Mouse (Mus musculus) layer of hippocampus, postnatal 25 days (tissue): ENCODE data around the gene Limd2. TPM values are rescaled to one million over a fixed set of nuclear protein-coding genes. Genes with fewer than 3 reads are reported as not detected.

Experiments used
- DNase-seq, 2 experiments: peaks; one replicate each; pipeline ENCODE4 v3.0.0; 2022; ENCODE audit warnings: mixed read lengths in 2 of 2, low spot score in 1 of 2; ENCODE audit errors: extremely low spot score in 1 of 2
- total RNA-seq, 2 experiments: library from RNA; stranded (reverse); gene quantifications; 2 replicates each; pipeline ENCODE4 v1.2.3; 2021

The Limd2 gene
- total RNA-seq, 2 experiments from 2014 or later, result 149 to 156 TPM

DNA sequence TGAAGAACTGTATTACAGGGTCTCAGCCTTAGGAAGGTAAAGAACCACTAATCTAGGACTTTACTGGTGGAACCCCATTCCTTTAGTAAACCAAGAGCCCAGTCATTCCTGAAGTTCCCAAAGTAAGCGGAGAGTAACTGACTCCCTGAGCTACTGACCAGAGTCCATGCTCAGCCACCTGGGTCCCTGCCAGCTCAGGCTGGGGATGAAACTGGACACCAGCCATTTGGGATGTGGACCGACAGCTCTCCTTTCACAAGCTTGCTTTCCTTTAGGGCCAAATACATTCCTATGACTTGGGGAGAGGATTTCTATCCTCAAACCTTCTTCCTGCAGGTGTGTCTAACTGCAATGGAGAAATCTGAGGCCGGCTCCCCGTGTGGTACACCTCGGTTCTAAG, 13.7 kb upstream of the Limd2 start:
- DNase-seq, result no peak

DNA sequence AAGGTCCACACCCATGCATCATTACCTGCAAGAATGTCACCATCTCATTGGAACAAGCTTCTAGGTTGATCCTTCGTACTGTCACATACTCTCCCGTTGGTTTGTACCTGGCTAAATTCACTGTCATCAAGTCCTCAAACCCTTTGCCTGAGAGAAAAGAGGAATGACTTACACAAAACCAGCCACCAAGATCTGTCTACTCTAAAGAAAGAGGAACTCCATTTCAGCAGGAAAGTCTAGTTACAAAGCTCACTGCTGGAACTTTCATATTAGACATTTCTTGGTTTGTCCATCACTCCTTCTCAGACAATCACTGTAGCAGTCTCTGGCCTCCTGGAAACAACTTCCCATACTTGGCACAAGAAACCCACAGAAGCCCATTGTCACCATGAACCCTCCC, 12.6 kb upstream of the Limd2 start:
- no peak for DNase-seq

DNA sequence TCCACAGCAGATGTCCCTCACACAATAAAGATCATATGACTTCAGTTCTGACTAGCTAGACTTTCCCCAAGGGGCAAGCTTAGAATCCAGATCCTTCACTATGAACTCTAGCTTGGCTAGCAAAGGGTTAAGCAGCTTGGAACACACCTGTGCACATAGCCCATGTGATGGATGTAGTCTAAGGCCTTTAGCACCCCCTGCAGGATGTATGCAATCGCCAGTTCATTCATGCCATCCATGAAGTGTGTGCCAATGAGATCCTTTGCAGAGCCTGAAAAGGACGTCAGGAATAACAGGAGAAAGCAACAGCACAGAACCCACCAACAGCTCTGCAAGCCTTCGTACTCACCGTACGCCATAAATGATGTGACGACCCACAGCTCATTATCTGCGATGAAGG, 10.1 kb upstream of the Limd2 start:
- DNase-seq, result no peak

DNA sequence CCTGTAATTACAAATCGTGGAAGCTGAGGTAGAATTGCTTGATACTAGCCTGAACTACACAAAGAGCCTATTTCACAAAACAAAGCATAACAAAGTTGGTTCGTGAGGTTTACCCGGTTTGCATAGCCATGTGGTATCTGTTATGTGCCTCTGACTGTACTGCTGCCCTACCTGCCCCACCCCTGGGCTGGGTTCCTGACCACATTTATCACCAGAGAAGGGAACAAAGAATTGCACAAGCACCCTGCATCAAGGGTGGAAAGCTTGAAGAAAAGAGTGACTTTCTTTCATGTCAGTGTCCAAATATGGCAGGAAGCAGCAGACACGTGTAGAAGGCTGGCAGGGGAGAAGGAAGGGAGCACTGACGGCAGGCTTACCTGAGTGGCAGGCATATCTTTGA, 6.8 kb upstream of the Limd2 start:
- no peak for DNase-seq

DNA sequence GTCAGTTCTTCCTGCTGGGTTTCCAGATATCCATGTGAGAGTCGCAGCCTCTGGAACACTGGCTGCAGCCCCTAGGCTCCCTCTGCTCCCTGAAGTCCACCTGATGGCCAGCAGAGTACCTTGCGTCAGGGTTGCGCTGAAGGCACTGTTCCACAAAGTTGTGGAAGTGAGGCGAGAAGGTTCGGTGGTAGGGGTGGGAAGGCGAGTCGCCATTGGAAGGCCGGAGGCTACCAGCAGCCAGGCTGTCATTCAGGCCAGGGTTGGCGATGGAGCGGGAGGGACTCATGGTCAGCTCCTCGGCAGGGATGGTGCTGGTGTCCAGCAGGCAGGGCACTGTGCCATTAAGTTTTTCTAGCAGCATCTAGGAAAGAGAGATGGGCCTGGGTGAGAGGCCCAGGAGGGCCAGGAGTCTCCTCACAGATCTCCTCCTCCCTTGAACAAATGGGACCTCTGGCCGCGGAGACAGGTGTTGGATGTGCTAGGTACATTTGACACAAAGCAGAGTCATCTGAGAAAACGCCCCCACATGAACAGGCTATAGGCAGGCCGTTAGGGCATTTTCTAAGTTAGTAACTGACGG, 4.0 kb upstream of the Limd2 start:
- DNase-seq, result no peak

DNA sequence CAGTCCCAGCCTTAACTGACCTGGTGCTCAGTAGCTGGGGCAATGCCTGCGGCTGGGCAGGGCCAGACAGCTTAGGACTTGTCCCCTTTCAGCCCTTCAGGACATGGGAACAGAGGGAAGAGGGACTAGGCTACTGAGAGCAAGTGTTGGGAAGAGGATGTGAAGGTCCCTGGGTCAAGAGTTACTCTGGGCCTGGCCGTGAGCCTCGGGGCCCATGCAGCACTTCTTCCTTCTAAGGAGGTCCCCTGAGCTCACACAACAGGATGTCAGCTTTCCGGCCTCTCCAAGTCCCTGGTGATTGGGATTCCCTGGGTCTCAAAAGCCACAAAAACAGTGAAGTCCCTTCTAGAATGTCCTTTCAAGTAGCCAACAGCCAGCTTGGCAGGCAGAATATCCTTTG, 2.9 kb upstream of the Limd2 start:
- DNase-seq, result no peak

DNA sequence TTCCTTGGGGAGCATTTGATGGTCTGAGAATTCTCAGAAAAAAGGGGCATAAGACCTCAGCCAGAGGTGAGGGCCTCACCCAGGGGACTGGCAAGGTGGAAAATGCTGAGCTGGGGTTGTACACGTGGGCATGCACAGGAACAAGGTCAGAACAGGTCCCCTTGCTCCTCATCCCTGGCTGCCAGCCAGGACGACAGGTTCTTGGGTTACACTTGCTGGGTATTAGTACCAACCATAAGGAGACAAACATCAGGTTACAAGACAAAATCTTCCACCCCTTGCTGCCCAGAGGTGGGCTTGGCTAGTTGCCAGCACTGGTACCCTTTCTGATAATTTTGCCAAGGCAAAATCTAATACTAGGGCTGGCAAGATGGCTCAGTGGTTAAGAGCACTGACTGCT, 1.6 kb upstream of the Limd2 start:
- DNase-seq, result no peak

DNA sequence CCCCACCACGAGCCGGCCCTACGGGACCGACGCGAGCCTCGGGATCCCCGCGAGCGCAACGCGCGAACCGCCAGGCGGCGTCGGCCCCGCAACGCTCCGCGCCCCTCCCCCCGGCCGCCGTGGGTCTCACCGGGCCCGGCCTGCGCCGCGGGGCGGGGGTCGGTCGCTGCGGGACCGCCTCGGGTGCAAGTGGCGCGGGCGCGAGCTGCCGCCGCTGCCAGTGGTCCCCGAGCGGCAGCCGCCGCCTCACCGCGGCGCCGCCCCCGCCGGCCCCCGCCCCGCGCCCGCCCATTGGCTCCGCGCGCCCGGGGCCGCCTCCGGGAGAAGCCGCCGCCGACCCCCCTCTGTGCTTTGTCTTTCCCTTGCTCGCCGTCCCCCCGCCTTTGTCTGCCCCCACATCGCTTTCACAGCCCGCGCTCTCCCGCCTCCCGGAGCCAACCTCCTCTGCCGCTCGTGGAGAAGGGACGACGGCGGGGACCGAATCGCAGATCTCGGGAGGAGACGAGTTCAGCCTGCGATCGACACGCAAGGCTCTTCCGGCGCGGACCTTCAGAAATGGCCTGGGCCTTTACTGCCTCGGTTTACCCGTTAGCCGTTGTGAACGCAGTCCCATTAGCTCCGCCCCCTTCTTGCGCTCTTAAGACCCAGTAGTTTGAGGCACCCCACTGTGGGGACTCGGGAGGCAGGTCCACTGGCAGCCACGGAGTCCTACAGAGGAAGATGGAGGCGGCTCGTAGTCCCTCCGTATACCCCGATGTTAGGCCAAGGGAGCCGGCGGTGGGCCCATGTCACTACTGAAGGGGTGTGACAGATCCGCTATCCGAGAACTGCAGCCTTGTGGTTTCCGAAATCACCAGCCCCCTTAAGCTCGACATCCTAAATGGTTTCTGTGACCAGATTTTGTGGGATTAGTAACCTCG, 479 bp downstream of the Limd2 start:
- DNase-seq, result peak; percentile 69 to 79

DNA sequence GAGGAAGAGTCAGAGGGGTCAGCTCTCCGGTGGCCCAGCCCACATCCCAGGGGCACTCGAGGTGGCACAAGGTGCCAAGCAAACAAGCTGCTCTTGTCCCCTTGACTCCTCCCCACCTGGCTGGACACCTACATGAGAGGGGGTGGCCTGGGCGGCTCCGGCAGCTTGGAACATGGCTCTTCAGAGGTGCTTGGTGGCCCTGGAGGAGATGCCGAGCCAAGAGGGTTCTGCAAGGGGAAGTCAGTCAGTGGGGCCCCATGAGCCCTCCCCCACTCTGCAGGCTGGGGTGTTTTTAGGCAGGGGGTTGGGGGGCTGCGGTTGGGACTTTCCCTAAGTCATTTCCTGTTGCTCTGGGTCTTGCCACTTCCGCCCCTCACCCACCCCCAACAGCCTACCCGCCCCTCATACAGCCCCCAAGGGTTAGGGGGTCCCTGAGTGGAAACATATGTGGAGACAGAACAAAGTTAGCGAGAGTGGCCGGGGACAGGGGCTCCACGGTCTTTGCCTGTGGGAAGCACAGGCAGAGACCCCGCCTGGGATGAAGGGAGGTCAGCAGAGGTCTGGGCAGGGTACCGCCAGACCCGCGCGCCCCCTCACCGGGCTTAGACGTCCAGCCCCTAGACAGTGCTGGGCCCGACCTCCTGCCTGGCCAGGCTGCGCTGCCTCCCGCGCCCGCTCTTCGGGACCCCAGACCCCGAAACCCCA, 1.3 kb downstream of the Limd2 start:
- peak in 1 of 2 experiments; percentile 44 for DNase-seq

DNA sequence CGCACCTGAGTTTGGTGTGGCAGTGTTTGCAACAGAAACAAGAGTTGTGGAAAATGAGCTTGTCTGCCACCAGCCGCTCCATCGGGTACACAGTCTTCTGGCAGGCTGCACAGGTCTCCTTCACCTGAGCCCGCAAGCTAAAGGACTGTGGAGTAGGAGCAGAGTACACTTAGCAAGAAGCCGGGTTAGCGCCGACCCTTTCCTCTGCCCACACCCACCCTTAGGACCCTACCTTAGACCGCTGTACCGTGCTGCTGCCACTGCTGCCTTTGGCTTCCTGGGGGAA, 1.8 kb downstream of the Limd2 start:
- DNase-seq, result no peak

DNA sequence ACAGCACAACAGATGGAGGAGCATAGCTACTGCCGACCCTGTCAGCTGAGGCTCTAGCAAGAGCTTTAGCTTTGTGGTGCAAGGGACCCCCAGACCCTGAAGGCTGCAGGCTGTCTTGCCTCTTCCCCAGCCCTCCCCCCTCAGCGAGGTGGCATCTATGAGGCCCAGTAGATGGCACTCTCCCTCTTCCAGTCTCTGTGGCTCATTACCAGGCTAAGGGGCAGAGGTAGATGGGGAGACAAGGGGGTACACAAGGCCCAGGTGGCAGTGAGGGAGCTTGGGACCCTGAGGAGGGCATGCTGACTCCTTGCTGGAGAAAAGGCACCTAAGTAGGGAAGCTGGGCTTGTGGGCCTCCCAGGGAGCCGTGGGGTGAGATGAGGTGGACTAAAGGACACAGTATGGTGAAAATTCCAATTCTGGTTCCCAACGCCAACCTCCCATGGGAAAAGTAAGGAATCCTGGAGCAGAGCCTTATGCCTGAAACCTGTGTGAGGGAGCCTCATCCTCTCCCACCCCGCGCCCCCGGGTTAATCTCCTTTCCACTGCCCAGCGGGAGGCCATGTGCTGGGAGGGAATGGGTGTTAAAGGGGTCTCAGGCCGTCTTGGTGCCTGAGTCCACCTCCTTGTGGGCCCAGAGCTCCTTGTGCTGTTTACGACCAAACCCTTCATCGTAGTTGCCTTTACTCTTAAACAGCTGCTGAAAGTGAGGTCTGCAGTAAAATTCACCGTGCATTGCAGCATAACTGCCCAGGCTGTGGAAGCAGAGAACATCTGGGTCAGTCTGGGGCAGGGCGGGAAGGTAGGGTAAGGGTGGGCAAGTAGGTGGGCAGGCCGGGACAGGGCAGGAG, 2.4 kb downstream of the Limd2 start:
- DNase-seq, result peak in 1 of 2 experiments; percentile 41

DNA sequence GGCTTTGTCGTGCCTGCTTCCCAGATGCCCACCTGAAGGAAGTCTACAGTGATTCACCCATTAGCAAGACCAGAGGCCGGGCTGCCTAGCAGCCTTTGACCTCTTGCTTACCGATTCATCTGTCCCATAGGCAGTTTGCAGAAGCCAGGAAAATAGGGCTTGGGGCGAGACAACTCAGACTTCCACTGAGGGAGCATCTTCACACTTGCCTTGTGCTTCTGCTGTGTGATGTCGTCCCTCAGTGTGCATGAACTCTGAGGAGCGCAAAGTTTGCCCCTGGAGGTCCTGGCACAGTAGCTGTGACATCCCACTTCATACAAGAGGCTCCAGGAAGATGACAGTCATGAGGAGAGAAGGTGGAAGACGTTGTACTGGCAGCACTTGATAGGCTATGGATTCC, 3.5 kb downstream of the Limd2 start:
- no peak for DNase-seq

DNA sequence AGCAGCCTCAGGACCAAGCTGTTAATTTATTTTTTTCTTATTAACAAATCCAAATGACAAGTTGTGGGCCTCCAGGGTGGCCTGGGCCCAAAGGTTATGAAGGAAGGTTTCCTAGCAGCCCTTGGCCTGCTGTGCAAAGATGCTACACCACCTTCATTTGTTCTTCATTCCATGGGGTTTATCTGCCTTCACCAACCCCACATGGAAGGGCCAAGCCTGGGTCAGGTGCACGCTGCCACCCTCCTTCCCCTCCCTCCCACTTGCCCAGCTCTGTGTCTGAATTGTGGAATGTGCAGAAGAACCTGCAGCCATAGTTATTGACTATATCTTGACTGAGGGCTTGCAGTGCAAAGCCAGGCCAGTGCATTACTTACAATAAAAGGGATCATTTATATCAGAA, 4.4 kb downstream of the Limd2 start:
- no peak for DNase-seq

DNA sequence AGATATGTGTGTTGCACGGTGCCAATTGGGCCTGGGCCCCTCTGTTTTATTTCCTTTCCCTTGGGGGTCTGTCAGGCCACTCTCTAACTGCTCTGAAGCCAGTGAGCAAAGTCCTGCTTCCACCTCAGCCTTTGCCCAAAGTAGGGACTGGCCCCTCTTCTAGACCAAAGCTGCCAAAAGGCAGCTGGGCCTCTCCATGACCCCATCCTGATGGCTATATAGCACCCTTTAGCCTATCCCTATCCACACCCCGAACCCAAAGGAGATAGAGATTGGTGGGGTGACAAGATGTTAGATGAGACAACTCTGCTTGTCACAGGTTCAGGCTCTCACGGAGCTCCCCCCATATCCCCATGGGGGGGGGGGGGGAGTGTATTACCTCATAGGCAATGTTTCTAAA, 4.9 kb downstream of the Limd2 start:
- DNase-seq, result no peak

DNA sequence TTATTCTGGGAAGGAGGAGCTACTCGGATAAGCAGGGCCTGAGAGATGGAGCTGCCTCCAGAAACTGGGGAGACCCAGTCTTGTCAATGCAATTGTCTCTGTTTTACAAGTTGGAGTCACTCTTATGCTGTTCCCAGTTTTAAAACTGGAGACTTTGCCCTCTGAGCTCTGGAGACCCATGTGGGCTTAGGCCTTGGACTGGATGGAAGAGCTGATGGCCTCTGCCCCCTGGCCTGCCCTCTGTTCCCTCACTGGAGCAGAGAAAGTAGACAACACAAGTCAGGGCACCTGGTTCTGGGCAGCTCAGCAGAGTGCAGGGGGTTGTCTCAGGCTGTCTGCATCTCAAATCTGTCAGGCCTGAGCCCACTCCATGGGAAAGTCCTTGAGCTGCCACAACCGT, 5.9 kb downstream of the Limd2 start:
- no peak for DNase-seq

DNA sequence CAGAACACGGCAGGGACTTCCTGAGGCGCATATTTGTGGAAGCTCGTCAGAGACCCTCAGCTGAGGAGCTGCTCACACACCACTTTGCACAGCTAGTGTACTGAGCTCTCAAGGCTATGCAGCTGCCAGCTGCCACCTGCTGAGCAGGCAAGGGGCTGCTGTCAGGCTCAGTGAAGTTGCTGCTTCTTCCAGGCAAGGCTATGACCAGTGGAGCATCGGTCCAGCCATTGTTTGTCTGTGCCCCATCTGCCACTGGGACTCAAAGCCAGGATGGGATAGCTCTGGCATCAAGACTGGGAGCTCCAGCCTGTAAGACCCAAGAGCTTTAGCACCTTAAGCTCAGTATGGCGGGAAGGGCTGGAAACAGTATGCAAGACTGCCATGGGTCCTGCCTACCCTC, 6.6 kb downstream of the Limd2 start:
- no peak for DNase-seq

DNA sequence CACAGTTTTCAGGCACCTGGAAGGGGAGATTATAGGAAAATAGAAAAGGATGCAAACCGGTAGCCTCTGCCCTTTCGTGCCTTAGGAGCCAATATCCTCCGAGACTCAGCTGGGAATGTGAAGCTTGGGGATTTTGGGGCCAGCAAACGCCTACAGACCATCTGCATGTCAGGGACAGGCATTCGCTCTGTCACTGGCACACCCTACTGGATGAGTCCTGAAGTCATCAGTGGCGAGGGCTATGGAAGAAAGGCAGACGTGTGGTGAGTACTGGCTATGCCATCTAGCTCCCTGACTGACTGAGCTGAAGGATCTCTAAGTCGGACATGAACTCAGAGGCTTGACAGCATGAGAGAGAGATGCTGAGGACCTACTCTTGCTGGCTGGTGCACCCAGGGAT, 8.5 kb downstream of the Limd2 start:
- peak in 1 of 2 experiments; percentile 47 for DNase-seq

DNA sequence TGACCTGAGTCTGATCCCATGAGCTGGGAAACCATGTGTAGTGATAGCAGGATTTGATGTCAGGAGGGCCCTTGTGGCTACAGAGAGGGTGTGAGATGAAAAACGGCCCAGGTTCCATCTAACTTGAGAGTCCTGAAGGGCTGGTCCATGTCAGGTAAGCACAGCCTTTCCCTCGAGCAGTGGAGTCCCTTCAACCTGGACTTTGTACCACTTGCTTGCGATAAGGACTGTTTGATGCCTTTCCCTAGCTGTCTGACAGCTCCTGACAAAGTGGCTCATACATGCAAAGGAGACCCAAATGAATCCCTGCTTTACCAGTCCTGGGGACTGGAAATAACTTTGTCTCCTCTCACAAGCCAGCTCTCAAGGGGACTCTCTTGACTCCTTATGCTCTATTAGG, 9.4 kb downstream of the Limd2 start:
- DNase-seq, result no peak

DNA sequence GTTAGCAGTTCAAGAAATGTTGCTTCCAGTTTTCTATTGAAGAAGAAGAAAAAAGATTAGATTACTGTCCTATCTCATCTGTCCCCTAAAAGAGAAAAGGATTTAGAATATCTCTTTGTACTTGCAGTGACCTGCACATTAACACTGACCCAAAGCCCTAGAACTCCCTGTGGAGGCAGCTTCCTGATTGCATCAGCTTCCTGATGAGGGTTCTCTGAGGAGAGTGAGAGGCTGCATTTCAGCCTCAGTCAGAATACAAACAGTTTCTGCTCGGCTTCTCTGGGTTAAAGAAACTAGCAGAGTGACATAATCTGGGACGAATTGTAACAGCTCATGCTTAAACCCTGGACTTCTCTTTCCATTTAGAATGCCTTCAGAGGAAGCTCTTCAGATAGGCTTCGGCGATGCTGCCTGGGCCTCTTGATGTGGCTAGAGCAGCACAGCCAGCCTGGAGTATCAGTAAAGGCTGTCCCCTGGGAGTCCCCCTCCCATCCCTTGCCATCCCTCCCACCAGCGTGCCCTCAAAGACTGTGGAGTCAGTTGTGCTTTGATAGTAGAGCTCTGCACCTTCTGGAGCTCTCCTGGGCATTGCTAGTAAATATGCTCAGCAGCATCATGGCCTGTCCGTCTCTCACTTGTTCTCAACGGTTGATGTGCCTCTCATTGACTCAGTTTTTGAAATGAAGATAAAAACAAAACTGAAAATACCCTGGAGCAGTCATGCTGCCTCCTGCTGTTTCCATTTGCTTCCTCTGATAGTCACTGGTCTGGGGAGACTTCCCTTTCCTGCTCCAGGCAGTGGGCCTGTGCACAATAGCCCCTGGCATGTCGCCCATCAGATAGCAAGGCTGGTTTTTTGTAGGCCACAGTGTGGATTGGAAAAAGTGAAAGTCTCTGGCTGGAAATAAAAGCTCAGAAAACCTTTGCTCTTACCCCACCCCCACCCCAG, 25.8 kb downstream of the Limd2 start:
- DNase-seq, result no peak

DNA sequence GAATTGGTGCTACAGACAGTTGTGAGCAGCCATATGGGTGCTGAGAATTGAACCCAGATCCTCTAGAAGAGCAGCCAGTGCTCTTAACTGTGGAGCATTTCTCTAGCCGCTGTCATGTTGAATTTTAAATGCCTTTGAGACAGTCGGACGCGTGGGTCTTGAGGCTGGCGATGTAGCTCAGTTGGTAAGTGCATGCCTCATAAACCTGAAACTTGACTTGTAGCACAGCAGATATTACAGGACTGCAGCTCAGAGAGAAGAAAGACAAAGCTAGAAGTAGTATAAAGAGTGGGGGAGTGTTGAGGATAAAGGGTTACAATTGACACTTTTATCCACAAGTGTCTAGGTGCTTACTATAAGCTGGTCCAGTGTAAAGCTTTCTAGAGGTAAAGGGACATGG, 28.1 kb downstream of the Limd2 start:
- DNase-seq, result no peak
